Mouse (Mus musculus): ENCODE measurements around the gene Pnmal1. TPM values are rescaled to one million over a fixed set of nuclear protein-coding genes. Genes with fewer than 3 reads are reported as not detected.

Gene Pnmal1
- total RNA-seq (2021): not detected
- long read RNA-seq, experiment 1: 0 reads
- long read RNA-seq, experiment 2: 0 reads

DNA sequence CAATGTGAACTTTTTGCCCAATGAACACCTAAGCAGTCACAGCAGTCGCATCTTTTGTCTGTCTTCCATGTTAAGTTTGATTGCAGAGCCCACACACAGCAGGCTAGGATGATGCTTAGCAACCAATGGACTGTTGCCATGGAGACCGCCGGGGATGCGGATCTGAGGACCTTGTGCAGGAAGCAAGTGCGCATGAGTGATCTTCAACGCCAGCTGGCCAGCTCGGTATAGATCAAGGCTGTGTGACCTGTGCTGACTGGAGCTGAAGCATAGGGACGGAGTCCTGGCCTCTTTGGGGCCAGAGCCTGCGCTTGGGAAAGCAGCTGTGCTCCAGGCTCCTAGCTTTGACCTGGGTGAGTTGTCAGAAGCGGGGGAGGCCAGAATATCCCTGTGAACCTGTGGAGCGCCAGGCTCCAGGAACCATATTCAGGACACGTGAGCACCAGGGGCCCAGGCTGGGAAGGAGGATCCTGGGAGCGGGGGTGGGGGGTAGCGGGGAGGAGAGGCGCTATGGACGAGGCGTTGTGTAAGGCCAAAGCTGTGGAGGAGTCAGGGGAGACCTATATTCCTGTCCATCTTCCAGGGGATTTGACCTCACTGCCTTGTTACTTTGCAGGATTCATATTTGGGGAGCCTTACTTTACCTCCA is at the start of gene Pnmal1:
Gene Pnmal1 (plus strand): TSS at position 141 of the 649 bp plus-strand sequence.
- no peak for DNase-seq

GRCm38 (mm10) chr7:16909909-16910308 is 49.6 kb upstream of the Pnmal1 start:
- DNase-seq: peak in 1 of 2 experiments; percentile 60

- DNase-seq: no peak
Observed at GRCm38 (mm10) chr7:16911904-16912303, 47.6 kb upstream of the Pnmal1 start.

DNA sequence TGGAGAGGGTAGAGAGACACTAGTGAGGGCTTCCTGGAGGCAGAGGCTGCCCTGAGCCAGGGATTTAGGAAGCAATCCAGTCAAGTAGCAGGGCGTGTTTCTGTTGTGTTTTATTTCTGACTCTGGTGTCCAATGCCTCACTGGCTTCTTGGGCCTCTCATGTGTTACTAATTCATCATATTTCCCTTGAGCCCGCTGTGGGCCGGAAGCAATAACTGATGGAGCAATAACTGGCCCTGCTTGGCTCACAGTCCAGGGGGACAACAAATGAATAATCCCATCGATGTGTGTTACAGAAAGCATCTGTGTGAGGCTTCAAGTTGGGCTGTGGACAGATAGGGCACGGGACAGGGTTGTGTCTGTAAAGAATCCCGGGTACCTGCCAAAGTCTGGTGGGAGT is 47.1 kb upstream of the Pnmal1 start:
- peak; percentile 68 to 83 for DNase-seq

DNA sequence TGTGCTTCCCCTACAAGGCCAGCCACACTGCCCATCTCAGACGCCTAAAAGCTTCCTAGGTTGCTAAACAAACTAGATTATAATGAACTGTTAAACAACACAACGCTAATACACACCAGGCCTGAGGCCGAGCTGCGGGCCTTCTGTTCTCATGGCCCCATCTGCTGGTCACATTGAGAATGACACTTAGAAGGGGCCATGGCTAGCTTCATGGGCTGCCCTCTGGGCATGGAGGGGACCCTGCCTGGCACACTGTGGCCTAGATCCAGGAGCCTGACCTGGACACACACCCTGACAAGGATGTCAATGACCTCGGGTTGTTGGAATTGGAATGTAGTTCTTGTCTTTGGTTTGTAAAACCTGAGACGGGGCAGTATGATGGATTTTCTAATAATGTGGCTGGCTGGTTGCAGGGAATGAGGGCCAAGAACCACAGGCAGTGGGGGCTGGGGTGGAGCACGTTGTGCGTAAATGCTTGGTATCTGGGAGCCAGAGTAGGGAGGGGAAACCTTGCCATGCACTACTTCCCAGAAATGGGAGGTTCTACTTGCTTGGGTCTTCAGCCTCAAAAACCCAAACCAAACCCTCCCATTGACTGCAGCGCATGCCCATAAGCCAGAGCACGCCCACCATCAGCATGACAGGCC is 45.5 kb upstream of the Pnmal1 start:
- peak; percentile 77 to 88 for DNase-seq

DNA sequence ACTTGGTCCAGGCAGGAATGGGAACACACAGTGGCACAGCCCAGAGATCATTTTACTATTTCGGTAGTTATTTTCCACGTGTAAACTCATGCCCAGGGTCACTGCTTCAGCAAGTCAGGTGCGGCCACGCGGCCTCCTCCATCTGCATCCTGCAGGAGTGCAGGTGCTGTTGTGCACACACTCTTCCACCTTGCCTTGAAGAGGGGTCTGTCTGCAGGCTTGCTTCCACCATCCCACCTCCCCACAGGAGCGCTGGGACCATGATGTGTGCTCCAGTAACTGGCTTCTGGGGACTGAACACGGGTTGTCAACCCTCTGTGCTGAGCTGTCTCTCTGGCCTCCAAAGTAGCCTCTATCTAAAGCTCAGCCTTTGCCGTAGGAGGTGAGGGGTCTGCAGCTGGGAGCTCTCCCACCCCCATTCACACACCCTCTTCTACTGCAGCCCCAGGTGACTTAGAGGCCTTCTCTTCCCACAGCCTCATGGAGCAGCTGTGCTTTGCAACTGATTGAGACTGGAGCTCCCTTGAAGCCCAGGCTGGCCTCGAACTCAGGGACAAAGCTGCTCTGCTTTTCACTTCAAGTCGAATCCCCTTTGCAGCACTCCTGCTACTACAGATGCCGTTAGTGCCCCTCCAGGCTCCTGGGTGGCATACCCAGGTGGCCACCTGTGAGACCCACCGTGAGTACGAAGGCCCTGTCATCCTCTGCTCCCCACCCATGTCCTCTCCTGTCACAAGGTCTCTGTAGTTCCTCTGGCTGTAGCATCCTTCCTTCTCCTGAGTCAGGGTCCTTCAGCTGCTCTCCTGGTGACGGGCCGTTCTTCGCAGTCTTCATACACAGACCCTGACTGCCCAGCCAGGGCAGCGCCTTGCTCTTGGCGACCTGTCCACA is 44.8 kb upstream of the Pnmal1 start:
- no peak for DNase-seq

DNA sequence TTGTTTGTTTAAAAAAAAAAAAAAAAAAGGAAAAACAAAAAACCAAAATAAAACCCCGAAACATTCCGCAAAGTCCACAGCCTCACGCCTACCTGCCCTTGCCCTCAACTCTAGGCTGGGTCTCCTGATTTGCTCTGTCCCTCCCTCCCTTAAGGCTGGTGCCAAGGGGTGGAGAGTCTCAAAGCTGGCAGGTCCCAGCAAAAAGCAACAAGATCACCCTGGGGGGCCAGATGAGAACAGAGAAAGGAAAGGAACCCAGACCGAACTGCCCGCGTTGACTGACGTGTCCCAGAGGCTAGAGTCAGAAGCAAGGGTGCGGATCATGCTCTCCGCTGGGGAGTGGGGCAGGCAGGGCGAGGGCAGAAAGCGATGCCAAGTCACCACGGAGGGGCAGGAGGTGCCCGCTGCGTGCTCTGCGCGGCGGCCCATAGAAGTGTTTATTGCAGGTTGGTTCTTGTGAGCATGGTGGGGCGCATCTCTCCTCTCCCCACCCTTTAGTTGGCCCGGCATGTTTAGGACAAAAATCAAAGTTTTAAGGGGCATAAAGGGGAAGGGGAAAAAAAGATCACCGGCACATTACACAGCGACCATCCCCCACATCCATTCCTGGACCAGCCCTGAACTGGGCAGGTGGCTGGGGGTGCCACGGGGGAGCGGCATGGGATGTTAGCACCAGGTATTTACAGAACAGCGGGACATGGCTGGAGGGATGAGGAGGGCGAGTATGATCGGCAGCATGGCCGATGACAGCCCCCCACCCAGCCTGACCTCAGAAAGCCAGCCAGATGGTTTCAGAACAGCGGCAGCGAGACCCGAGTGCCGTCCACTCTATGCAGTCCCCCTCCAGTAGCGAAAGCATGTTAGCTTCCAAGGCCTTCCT is 43.8 kb upstream of the Pnmal1 start:
- DNase-seq: no peak

DNA sequence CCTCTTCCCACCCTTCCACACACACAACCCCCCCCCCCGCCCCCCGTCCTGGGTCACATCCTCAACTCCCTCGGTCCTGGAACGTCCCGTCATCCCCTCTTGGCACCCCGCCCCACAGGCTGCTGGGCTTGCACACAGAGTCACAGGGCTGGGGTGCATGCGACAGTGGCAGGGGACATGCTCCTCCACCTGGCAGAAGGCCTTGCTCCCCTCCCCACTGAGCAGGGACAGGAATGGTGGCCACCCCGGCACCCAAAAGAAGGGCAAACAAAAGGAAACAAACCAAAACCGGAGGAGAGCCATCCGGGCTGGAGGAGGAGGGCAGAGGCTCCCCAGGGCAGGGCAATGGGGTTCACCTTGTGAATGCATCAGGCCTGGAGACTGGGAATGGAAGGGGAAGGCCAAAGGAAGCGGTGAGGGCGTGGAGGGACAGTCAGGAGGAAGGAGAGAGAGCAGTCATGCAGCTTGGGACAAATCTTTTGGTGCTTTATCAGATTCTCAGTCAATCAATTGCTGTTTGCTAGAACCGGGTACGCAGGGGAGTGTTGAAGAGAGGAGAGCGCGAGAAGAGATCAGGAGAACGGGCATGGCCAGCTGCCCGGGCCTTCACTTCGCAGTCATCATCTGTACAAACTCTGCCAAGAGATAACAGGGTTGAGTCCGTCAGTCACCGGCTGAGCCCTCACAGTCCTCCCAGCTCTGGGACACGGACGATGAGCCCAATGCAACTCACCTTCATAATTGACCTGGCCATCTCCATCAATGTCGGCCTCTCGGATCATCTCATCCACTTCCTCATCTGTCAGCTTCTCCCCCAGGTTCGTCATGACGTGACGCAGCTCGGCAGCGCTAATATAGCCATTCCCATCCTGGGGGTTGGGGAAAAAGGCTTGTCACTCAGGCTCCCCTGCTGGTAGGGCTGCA is 42.9 kb upstream of the Pnmal1 start:
- DNase-seq: peak in 1 of 2 experiments; percentile 47

DNA sequence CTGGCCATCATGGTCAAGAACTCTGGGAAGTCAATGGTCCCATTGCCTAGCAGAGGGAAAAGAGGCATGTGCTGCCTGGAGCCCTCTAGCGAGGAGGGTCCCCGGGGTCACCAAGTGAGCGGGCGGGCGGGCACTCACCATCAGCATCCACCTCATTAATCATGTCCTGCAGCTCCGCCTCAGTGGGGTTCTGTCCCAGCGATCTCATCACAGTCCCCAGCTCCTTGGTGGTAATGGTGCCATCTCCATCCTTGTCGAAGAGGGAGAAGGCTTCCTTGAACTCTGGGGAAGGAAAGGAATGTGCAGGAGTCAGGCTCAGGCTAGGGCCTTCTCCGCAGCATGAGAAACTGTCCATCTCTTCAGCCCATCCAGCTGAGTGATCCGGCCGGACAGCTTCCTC is 42.0 kb upstream of the Pnmal1 start:
- no peak for DNase-seq

DNA sequence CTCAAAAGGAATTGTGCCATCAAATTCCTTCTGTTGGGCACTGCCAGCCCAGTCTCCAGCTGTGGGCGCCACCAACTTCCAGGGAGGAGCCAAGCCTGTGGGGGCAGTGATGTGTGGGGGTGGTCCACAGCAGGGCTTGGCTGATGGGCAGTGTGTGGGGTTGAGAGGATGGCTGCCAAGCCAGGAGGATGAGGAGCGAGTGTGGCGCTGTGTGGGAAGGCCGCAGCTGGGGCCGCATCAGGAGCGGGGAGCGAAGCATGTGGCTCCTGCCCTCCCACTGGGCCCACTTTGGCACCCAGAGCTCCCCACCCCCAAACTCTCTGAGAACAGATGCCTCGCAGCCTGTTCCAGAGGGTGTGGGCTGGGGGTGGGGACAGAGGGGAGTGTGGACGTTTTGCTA is 41.5 kb upstream of the Pnmal1 start:
- DNase-seq: peak in 1 of 2 experiments; percentile 15

DNA sequence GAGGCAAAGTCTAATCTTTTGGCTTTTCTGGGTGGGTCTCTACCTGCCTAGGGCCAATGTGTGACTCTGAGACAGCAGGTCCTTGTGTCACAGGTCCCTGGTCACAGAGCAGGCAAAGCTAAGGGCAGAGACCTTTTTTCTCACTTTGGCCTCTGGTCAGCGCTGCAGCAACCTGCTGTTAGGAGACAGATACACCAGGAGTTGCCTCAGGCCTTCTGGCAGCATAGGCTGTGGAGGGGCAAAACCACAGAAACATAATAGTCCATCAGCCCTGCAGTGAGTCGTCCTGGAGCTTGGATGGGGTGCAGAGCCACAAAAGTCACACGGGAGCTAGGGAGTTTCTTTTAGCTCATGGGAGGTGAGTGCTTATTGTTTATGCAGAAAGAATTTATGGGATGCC is 40.8 kb upstream of the Pnmal1 start:
- no peak for DNase-seq

DNA sequence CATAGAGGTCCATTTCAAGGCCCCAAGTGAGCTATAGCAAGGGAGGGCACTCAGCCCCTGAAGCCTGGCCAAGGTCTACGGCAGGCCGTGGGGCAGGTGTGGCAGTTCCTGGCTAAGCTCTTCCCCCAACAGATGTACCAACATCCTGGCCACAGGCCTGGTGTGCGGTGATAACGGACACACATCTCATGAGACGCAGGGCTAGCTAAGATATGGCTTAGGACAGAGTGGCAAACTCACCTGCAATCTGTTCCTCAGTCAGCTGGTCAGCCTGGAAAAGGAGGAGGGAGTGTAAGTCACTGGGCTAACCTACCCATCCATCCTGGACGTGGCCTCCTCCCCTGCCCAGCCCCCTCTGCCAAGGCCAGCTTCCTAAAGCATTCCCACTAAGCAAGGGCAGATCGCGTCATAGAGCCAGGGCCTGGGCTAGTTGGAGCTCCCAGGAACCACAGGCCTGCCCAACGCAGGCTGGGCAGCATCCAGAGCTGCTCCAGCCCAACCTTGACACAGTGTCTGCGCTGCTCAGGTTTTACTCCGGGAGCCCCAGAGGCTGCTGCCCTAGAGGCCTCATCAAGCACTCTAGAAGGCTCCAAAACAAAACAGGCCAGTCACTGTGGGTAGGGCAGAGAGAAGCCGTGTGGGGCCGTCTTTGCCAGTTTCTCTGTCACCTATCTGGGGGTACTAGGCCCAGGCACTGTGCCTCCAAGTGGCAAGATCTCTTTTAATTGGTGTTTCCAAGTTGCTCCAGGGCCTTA is 39.9 kb upstream of the Pnmal1 start:
- no peak for DNase-seq

DNA sequence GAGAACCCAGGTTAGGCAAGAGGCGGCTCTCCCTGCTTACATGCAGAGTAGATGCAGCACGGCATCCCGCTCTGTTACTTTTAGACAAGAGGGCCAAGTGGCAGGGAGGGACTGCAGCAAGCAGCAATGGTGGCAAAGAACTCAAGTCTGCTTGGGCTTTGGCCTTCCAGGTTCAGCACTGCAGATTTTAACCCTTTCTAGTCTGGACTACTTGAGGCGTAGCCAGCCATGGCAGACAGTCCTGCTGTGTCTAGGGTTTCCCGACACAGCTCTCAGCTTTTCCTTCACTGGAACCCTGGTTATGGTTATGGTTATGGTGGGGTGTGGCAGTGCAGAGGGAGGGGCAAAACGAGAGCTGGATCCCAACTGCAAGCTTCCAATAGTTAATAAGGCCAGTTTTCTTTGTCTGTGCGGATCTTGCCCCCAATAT is 39.3 kb upstream of the Pnmal1 start:
- DNase-seq: no peak

DNA sequence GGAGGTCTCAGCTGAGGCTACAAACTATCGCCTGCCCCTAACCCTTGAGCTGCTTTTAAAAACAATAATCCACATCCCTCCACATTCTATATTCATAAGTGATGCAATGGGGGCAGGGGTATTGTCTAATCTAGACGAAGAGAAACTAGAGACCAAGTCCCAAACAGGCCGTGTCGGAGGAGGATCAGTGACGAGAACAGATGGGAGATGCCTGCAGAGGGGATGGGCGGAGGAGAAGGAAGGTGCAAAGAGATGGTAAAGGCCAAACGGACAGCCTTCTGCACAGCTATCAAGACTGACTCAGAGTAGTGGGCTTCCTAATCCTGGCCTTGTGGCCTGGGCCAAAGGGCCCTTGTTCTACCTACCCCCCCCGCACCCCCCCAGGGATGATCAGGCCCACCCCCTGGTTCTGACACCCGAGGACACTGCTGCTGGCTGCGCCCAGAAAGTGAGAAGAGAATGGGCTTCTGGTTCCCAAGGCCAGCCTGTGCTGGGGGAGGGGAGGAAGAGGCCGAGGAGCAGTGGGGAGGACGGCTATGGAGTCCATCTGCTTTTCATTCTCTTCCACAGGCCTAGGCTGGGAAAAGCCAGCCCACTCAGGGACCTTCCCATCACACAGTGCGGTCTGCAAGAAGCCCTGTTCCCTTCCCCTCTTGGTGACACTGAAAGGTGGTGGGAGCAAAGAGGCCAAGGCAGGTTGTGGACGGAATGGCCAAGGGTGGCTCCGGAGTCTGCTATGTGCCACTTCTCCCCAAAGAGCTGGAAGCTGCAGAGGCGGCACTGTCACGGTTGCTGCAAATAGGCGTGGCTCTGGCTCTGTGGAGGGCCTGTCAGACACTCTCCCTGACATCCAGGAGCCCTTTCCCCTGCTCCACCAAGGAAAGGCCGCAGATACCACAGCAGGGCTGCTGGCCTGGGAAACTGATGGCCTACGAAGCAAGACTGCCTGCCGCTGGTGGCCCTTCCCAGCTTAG is 38.4 kb upstream of the Pnmal1 start:
- DNase-seq: peak in 1 of 2 experiments; percentile 43

DNA sequence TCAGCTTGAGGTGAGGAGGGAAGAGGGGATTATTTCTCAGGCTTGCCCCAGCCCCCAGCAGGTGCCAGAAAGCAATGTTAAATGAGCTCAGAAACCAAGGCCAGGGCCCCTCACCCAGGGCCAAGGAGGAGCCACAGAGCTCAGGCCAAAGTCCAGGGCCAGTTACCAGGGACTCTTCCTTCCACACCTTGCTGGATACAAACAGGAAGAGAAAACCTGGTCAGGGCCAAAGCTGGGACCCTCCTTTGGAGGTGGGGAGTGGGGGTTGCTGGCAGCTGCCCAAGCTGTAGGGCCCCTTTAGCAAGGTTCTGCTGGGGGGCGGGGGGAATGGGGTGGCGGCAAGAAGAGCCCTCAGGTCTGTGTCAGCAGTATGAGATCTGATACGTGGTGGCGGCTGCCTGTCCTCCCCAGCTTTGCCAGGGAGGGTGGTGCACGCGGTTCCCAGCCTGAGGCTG is 37.6 kb upstream of the Pnmal1 start:
- no peak for DNase-seq

DNA sequence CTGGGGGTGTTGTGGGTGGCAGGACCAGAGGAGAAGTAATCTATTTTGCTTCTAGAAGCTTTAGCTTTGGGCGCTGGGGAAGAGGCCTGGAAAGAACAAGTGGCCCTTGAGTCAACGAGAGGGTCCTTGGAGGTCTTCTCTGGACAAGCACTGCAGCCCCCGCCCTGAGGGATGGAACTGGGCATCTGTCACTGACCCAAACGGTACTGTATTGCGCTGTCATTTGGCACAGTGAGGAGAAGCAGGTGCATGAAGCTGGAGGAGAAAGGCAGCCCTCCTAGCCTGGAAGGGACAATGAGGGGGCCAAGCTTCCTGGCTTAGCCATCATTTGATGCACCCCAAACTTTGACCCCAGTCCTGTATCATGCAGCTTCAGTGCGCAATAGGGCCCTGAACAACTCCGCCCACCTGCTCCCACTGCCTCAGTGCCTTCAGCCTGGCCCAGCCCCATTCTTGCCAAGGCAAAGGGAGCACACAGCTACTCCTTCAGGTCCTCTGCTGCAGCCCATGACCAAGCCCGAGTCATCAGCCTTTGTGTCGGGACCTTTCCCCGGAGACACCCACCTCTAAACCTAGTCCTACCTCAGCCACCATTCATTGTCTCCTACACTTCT is 37.0 kb upstream of the Pnmal1 start:
- DNase-seq: peak in 1 of 2 experiments; percentile 25

DNA sequence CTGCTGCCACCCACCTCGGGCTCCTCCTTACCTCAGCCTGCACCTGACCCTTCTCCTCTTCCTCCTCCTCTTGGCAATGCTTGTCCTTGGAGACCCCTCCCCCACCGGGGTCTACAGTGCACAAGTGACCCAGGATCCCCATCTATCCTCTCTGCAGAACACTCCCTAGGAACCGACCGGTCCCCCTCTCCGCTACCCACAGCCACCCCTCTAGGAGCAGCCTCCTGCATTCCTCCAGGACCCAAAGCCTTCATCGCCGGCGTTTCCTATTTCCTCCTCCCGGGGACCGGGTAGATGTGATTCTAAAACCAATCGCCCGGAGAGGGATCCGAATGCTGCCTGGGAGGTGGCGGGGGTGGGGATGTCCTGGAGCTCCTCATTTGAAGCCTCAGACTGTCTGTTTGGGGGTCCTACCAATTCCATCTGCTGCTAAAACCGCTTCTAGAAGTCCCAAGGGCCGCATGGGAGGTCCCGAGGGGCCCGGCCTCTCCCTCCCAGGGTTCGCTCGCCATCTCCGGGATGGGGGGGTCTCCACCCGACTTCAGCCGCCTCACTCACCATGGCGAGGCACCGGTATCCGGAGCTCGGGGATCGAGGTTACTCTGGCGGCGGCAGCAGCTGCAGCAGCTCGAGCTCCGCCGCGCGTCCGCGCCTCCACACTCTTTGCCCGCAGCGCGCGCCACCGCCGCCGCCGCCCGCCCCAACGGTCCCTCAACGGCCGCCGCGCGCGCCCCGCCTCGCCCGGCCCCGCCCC is 36.0 kb upstream of the Pnmal1 start:
- DNase-seq: peak in 1 of 2 experiments; percentile 35

Data from heart, adult 18-20 months (tissue).